Mouse (Mus musculus): ENCODE results near the gene Nwd1.

DNA sequence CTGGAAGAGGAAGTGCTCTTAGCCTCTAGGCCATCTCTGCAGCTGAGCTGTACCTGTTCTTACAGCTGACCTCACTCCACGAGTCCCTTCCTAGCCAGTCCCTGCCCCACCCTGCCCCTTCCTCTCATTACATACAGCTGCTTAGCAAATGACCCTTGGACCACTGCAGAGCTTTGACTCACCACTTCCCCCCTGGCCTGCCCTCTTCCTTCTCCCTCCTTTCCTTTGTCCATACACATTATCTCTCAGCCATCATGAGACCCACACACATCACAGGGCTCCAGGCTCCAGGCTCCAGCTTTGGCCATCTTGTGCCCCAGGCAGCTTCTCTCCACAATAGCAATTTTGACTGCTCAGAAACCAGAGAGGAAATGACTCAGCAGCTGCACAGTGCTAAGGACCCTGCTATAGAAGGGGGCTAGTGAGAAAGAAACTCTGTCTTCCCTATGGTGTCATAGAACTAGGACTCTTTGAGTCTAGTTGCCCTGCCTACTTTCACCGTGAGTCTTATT, 36.6 kb downstream of the Nwd1 start:
- TF ChIP-seq EP300 (optimal IDR thresholded peaks at IDR 0.05) (no peak), CTCF (IDR thresholded peaks at IDR 0.05; ENCODE audit: low read depth) (no peak)

Measured in stomach, postnatal 0 days (tissue).